Mouse (Mus musculus): Measurements from ENCODE around the gene Cuedc1.
A peak's percentile ranks its signal among the peaks of the same experiment; 100 is the strongest.

GRCm38 (mm10) chr11:88203712-88204532 is 106.1 kb downstream of the Cuedc1 start, which contains the start of gene Mrps23:
- TF ChIP-seq POLR2A (IDR thresholded peaks at IDR 0.05; ENCODE audit: borderline replicate concordance, extremely low read depth, insufficient read depth, insufficient read length, poor library complexity, severe bottlenecking) (peak; percentile 52; the same call in 1 of the 2 replicates), CTCF (IDR thresholded peaks at IDR 0.05; ENCODE audit: borderline replicate concordance, extremely low read depth, insufficient read depth, insufficient read length) (peak; percentile 59)

Data from brain, embryonic 14.5 days (tissue).